ENCODE assay signal across 8 mouse cellular contexts in genomic region chr10:13473287-13473832, GRCm38 (mm10). TPM values are rescaled to one million over a fixed set of nuclear protein-coding genes. Genes with fewer than 3 reads are reported as not detected.
DNase-seq lines count a peak whose midpoint lies in the region; ATAC-seq and TF ChIP-seq lines count a peak whose summit lies in the region.

No protein-coding gene starts in this region.

- no peak for TF ChIP-seq CTCF in brain, embryonic 14.5 days (IDR thresholded peaks at IDR 0.05; ENCODE audit: borderline replicate concordance, extremely low read depth, insufficient read depth, insufficient read length)

- 0 out of 2 replicates have a peak overlapping the region, but pooled peaks have one; percentile 68 for H3K27ac ChIP-seq in kidney, embryonic 14.5 days (ENCODE audit: low read depth, low read length)
- no peak overlapping the region for H3K27ac ChIP-seq in hindbrain, embryonic 11.5 days (ENCODE audit: low read depth, low read length)
- no peak overlapping the region for H3K27ac ChIP-seq in midbrain, embryonic 11.5 days (ENCODE audit: low read depth, low read length)

- no peak for DNase-seq in kidney, postnatal 10 days
- DNase-seq in brain, embryonic 14.5 days (ENCODE audit: low read depth) = peak; percentile 31
- no peak for DNase-seq in hindbrain, embryonic 11.5 days (ENCODE audit: low spot score)
- peak; percentile 92 for DNase-seq in midbrain, embryonic 11.5 days (ENCODE audit: low spot score, missing footprints)
- DNase-seq in c-Kit-positive CD71-positive TER-119-positive erythroid progenitor cells, embryonic 14.5 days (ENCODE audit: low spot score) = no peak
- no peak for DNase-seq in urinary bladder, postnatal 36 days (ENCODE audit: low spot score in 2 of 2)
- DNase-seq in left cerebral cortex, adult 9 months (ENCODE audit: low spot score in 2 of 2) = no peak

- peak overlapping the region; percentile 73 for H3K4me3 ChIP-seq in kidney, embryonic 14.5 days (ENCODE audit: low read length)
- peak overlapping the region; percentile 66 for H3K4me3 ChIP-seq in hindbrain, embryonic 11.5 days (ENCODE audit: low read depth, low read length)
- H3K4me3 ChIP-seq in midbrain, embryonic 11.5 days (ENCODE audit: low read depth, low read length) = peak overlapping the region; percentile 66

- H3K27me3 ChIP-seq in kidney, embryonic 14.5 days (ENCODE audit: control insufficient read depth, insufficient read depth, low read length) = no peaks in the 10 kb centered on the region; the same call in 1 of the 2 replicates
- H3K27me3 ChIP-seq in hindbrain, embryonic 11.5 days (ENCODE audit: control insufficient read depth, insufficient read depth, low read length) = peaks cover 19% of the 10 kb centered on the region
- peaks cover 13% of the 10 kb centered on the region; the same call in 1 of the 2 replicates for H3K27me3 ChIP-seq in midbrain, embryonic 11.5 days (ENCODE audit: control insufficient read depth, insufficient read depth, low read length)

- 0 out of 2 replicates have a peak, but pooled peaks cover 7% of the 10 kb centered on the region for H3K4me1 ChIP-seq in kidney, embryonic 14.5 days (ENCODE audit: control insufficient read depth, insufficient read depth, low read length)
- no peaks in the 10 kb centered on the region for H3K4me1 ChIP-seq in hindbrain, embryonic 11.5 days (replicated peaks; ENCODE audit: control insufficient read depth, insufficient read depth, low read length)
- H3K4me1 ChIP-seq in midbrain, embryonic 11.5 days (ENCODE audit: control insufficient read depth, insufficient read depth, low read length) = peaks cover 10% of the 10 kb centered on the region

- no peak for TF ChIP-seq POLR2A in brain, embryonic 14.5 days (IDR thresholded peaks at IDR 0.05; ENCODE audit: borderline replicate concordance, extremely low read depth, insufficient read depth, insufficient read length, poor library complexity, severe bottlenecking)

- ATAC-seq in kidney, embryonic 14.5 days (ENCODE audit: low FRiP score, low TSS enrichment) = peak; percentile 8; the same call in 1 of the 2 replicates
- ATAC-seq in hindbrain, embryonic 11.5 days (ENCODE audit: low FRiP score) = no peak
- ATAC-seq in midbrain, embryonic 11.5 days (ENCODE audit: low FRiP score) = peak; percentile 64

- peak overlapping the region; percentile 97 for H3K4me2 ChIP-seq in kidney, embryonic 14.5 days (replicated peaks; ENCODE audit: low read depth, low read length)
- H3K4me2 ChIP-seq in hindbrain, embryonic 11.5 days (replicated peaks; ENCODE audit: low read depth, low read length) = peak overlapping the region; percentile 99
- peak overlapping the region; percentile 100 for H3K4me2 ChIP-seq in midbrain, embryonic 11.5 days

- no peaks in the 10 kb centered on the region for H3K36me3 ChIP-seq in kidney, embryonic 14.5 days (ENCODE audit: control insufficient read depth, insufficient read depth, low read length)
- no peaks in the 10 kb centered on the region for H3K36me3 ChIP-seq in hindbrain, embryonic 11.5 days (ENCODE audit: control insufficient read depth, insufficient read depth, low read length)
- no peaks in the 10 kb centered on the region for H3K36me3 ChIP-seq in midbrain, embryonic 11.5 days (ENCODE audit: control insufficient read depth, insufficient read depth, low read length)

- WGBS in kidney, embryonic 14.5 days = 12% methylated on average over 17 of the region's 17 CpGs
- 12% methylated on average over 17 of the region's 17 CpGs for WGBS in hindbrain, embryonic 11.5 days
- WGBS in midbrain, embryonic 11.5 days = 17% methylated on average over 17 of the region's 17 CpGs

- H3K9ac ChIP-seq in kidney, embryonic 14.5 days (ENCODE audit: low read depth, low read length) = peak overlapping the region; percentile 76
- peak overlapping the region; percentile 78; the same call in 1 of the 2 replicates for H3K9ac ChIP-seq in hindbrain, embryonic 11.5 days (ENCODE audit: low read depth, low read length)
- H3K9ac ChIP-seq in midbrain, embryonic 11.5 days (ENCODE audit: low read length) = peak overlapping the region; percentile 81

- H3K9me3 ChIP-seq in kidney, embryonic 14.5 days (ENCODE audit: control insufficient read depth, low read length) = no peaks in the 10 kb centered on the region
- H3K9me3 ChIP-seq in hindbrain, embryonic 11.5 days (ENCODE audit: control insufficient read depth, low read length) = no peaks in the 10 kb centered on the region
- no peaks in the 10 kb centered on the region for H3K9me3 ChIP-seq in midbrain, embryonic 11.5 days (ENCODE audit: control insufficient read depth, low read length)

RNA-seq across cellular contexts. Expression of gene Phactr2, which starts 0.9 kb away (rescaled TPM):
- 41.5 and 43.8 TPM in 2 replicates for polyA plus RNA-seq in kidney, embryonic 14.5 days (2014; fragmentation: Nextera tagmentation; extraction: Ambion mirVana)
- polyA plus RNA-seq in brain, embryonic 14.5 days (2012; rRNA removed) = 3.4 and 6.4 TPM in 2 replicates
- 13.1 and 17.5 TPM in 2 replicates for polyA plus RNA-seq in hindbrain, embryonic 11.5 days (2014; fragmentation: Nextera tagmentation; extraction: Ambion mirVana)
- 13.7 and 14.2 TPM in 2 replicates for polyA plus RNA-seq in midbrain, embryonic 11.5 days (2014; fragmentation: Nextera tagmentation; extraction: Ambion mirVana)

RNA-seq across cellular contexts. Expression of gene Fuca2, which starts 26.0 kb away (rescaled TPM):
- polyA plus RNA-seq in kidney, embryonic 14.5 days (2014; fragmentation: Nextera tagmentation; extraction: Ambion mirVana) = 68.4 and 78.4 TPM in 2 replicates
- 11.6 and 17.0 TPM in 2 replicates for polyA plus RNA-seq in brain, embryonic 14.5 days (2012; rRNA removed)
- polyA plus RNA-seq in hindbrain, embryonic 11.5 days (2014; fragmentation: Nextera tagmentation; extraction: Ambion mirVana) = 24.4 and 28.2 TPM in 2 replicates
- 21.9 and 26.0 TPM in 2 replicates for polyA plus RNA-seq in midbrain, embryonic 11.5 days (2014; fragmentation: Nextera tagmentation; extraction: Ambion mirVana)

Comparison
In these comparisons a context has a peak if more than half of its experiments do, and no peak if none do; other contexts are left out.
1. DNase-seq: peak in brain, embryonic 14.5 days (single experiment) and midbrain, embryonic 11.5 days (single experiment); none in kidney, postnatal 10 days (single experiment), hindbrain, embryonic 11.5 days (single experiment), c-Kit-positive CD71-positive TER-119-positive erythroid progenitor cells, embryonic 14.5 days (single experiment), urinary bladder, postnatal 36 days (0 of 2) and left cerebral cortex, adult 9 months (0 of 2).
2. Peak in every context shown above with its lines, with median percentiles within 50 percentile points of each other: H3K4me2 ChIP-seq, H3K4me3 ChIP-seq and H3K9ac ChIP-seq.